In genomic region chr5:137541768-137542540, GRCm38 (mm10) we compare ENCODE assay signal across 14 mouse cellular contexts. TPM values are rescaled to one million over a fixed set of nuclear protein-coding genes. Genes with fewer than 3 reads are reported as not detected.
DNase-seq lines count a peak whose midpoint lies in the region; ATAC-seq lines count a peak whose summit lies in the region.
"Had no signal": no experiment of that assay in that cellular context is flagged by ENCODE, and none has a peak within 500 bp of the region (broad histone marks: within the 10 kb centered on the region; RNA-seq: fewer than 3 reads in every experiment).

No protein-coding gene starts in this region.

- H3K4me2 ChIP-seq in hindbrain, embryonic 16.5 days (ENCODE audit: low read length), result no peak overlapping the region
- no peak overlapping the region for H3K4me2 ChIP-seq in hindbrain, embryonic 14.5 days (replicated peaks)
- H3K4me2 ChIP-seq in midbrain, embryonic 11.5 days, result no peak overlapping the region
- H3K4me2 ChIP-seq: limb, embryonic 15.5 days had no signal

- peak; percentile 45; the same call in 1 of the 2 replicates for ATAC-seq in hindbrain, embryonic 16.5 days
- no peak for ATAC-seq in hindbrain, embryonic 14.5 days (ENCODE audit: low FRiP score)
- ATAC-seq in midbrain, embryonic 11.5 days (ENCODE audit: low FRiP score), result no peak

- no peak overlapping the region for H3K9ac ChIP-seq in hindbrain, embryonic 16.5 days (ENCODE audit: low read depth, low read length)
- no peak overlapping the region for H3K9ac ChIP-seq in hindbrain, embryonic 14.5 days
- H3K9ac ChIP-seq in midbrain, embryonic 11.5 days (ENCODE audit: low read length), result no peak overlapping the region
- H3K9ac ChIP-seq: limb, embryonic 15.5 days had no signal

- DNase-seq in hindbrain, embryonic 14.5 days (ENCODE audit: low spot score), result no peak
- DNase-seq in adrenal gland, postnatal 36 days, result peak; percentile 63 to 78
- DNase-seq in cerebellum, adult 11-12 months, result peak; percentile 88
- peak; percentile 19 for DNase-seq in fibroblast of lung, adult 2 months (ENCODE audit: low read depth)
- DNase-seq in thymus, adult 18-20 months, result no peak
- no peak for DNase-seq in midbrain, embryonic 11.5 days (ENCODE audit: low spot score, missing footprints)
- DNase-seq: gastrocnemius, adult 2 months; kidney, postnatal 36 days; lung, postnatal 14 days had no signal

- 62% methylated on average over 5 of the region's 5 CpGs for WGBS in hindbrain, embryonic 16.5 days
- WGBS in hindbrain, embryonic 14.5 days, result 67% methylated on average over 5 of the region's 5 CpGs
- WGBS in midbrain, embryonic 11.5 days, result 80% methylated on average over 5 of the region's 5 CpGs

- peaks cover 7% of the 10 kb centered on the region for H3K4me1 ChIP-seq in hindbrain, embryonic 16.5 days (ENCODE audit: control insufficient read depth, insufficient read depth, low read depth, low read length)
- H3K4me1 ChIP-seq in hindbrain, embryonic 14.5 days (replicated peaks; ENCODE audit: control insufficient read depth, insufficient read depth, low read length), result no peaks in the 10 kb centered on the region
- H3K4me1 ChIP-seq in midbrain, embryonic 11.5 days (ENCODE audit: control insufficient read depth, insufficient read depth, low read length), result no peaks in the 10 kb centered on the region
- H3K4me1 ChIP-seq: limb, embryonic 15.5 days had no signal

- no peaks in the 10 kb centered on the region for H3K9me3 ChIP-seq in hindbrain, embryonic 16.5 days (ENCODE audit: control insufficient read depth, low read length)
- no peaks in the 10 kb centered on the region for H3K9me3 ChIP-seq in hindbrain, embryonic 14.5 days (ENCODE audit: control insufficient read depth, low read length)
- H3K9me3 ChIP-seq in midbrain, embryonic 11.5 days (ENCODE audit: control insufficient read depth, low read length), result no peaks in the 10 kb centered on the region
- H3K9me3 ChIP-seq: limb, embryonic 15.5 days had no signal

- no peak overlapping the region for H3K4me3 ChIP-seq in hindbrain, embryonic 16.5 days (ENCODE audit: low read length)
- H3K4me3 ChIP-seq in hindbrain, embryonic 14.5 days (replicated peaks; ENCODE audit: low read length), result no peak overlapping the region
- H3K4me3 ChIP-seq in midbrain, embryonic 11.5 days (ENCODE audit: low read depth, low read length), result no peak overlapping the region
- H3K4me3 ChIP-seq: gastrocnemius, adult 2 months; limb, embryonic 15.5 days had no signal

- no peaks in the 10 kb centered on the region for H3K36me3 ChIP-seq in hindbrain, embryonic 16.5 days (ENCODE audit: control insufficient read depth, insufficient read depth, low read length)
- H3K36me3 ChIP-seq in hindbrain, embryonic 14.5 days (replicated peaks; ENCODE audit: control insufficient read depth, insufficient read depth), result no peaks in the 10 kb centered on the region
- no peaks in the 10 kb centered on the region for H3K36me3 ChIP-seq in midbrain, embryonic 11.5 days (ENCODE audit: control insufficient read depth, insufficient read depth, low read length)
- H3K36me3 ChIP-seq: limb, embryonic 15.5 days had no signal

- H3K27me3 ChIP-seq in hindbrain, embryonic 16.5 days (replicated peaks; ENCODE audit: control insufficient read depth, insufficient read depth, low read length), result no peaks in the 10 kb centered on the region
- no peaks in the 10 kb centered on the region for H3K27me3 ChIP-seq in hindbrain, embryonic 14.5 days (ENCODE audit: control insufficient read depth, insufficient read depth, low read length)
- H3K27me3 ChIP-seq in midbrain, embryonic 11.5 days (ENCODE audit: control insufficient read depth, insufficient read depth, low read length), result no peaks in the 10 kb centered on the region
- H3K27me3 ChIP-seq: limb, embryonic 15.5 days had no signal

- no peak overlapping the region for H3K27ac ChIP-seq in hindbrain, embryonic 16.5 days (ENCODE audit: low read depth, low read length)
- H3K27ac ChIP-seq in hindbrain, embryonic 14.5 days, result no peak overlapping the region
- H3K27ac ChIP-seq in midbrain, embryonic 11.5 days (ENCODE audit: low read depth, low read length), result no peak overlapping the region
- H3K27ac ChIP-seq: gastrocnemius, adult 2 months; limb, embryonic 15.5 days had no signal

RNA-seq across cellular contexts. Expression of gene Gnb2, which starts 8.6 kb away (rescaled TPM):
- polyA plus RNA-seq in hindbrain, embryonic 16.5 days (2015; fragmentation: Nextera tagmentation; extraction: Ambion mirVana), result 519 and 521 TPM in 2 replicates
- polyA plus RNA-seq in hindbrain, embryonic 14.5 days (2014; fragmentation: Nextera tagmentation; extraction: Ambion mirVana), result 593 and 621 TPM in 2 replicates
- 100 to 1,000 TPM; 544 to 638 TPM for total RNA-seq in adrenal gland, postnatal 36 days (2021)
- polyA plus RNA-seq in midbrain, embryonic 11.5 days (2014; fragmentation: Nextera tagmentation; extraction: Ambion mirVana), result 432 and 501 TPM in 2 replicates

RNA-seq across cellular contexts. Expression of gene Epo, which starts 8.9 kb away (rescaled TPM):
- polyA plus RNA-seq in hindbrain, embryonic 16.5 days (2015; fragmentation: Nextera tagmentation; extraction: Ambion mirVana), result not detected in 2 replicates
- not detected in 2 replicates for polyA plus RNA-seq in hindbrain, embryonic 14.5 days (2014; fragmentation: Nextera tagmentation; extraction: Ambion mirVana)
- not detected for total RNA-seq in adrenal gland, postnatal 36 days (2021)
- 0.72 and 1.4 TPM in 2 replicates for polyA plus RNA-seq in midbrain, embryonic 11.5 days (2014; fragmentation: Nextera tagmentation; extraction: Ambion mirVana)
- total RNA-seq: gastrocnemius, adult 2 months; left cerebral cortex, adult 18-20 months had no signal
- polyA plus RNA-seq: embryonic facial prominence, embryonic 14.5 days; heart, embryonic 14.5 days; limb, embryonic 15.5 days had no signal

RNA-seq across cellular contexts. Expression of gene Actl6b, which starts 11.4 kb away (rescaled TPM):
- 268 and 271 TPM in 2 replicates for polyA plus RNA-seq in hindbrain, embryonic 16.5 days (2015; fragmentation: Nextera tagmentation; extraction: Ambion mirVana)
- 195 and 204 TPM in 2 replicates for polyA plus RNA-seq in hindbrain, embryonic 14.5 days (2014; fragmentation: Nextera tagmentation; extraction: Ambion mirVana)
- 1 to 10 TPM; 2.6 to 3.3 TPM for total RNA-seq in adrenal gland, postnatal 36 days (2021)
- 30.6 and 31.1 TPM in 2 replicates for polyA plus RNA-seq in midbrain, embryonic 11.5 days (2014; fragmentation: Nextera tagmentation; extraction: Ambion mirVana)
- total RNA-seq: gastrocnemius, adult 2 months had no signal

RNA-seq across cellular contexts. Expression of gene Gigyf1, which starts 23.6 kb away (rescaled TPM):
- 11.8 and 16.3 TPM in 2 replicates for polyA plus RNA-seq in hindbrain, embryonic 16.5 days (2015; fragmentation: Nextera tagmentation; extraction: Ambion mirVana)
- 14.2 and 16.0 TPM in 2 replicates for polyA plus RNA-seq in hindbrain, embryonic 14.5 days (2014; fragmentation: Nextera tagmentation; extraction: Ambion mirVana)
- total RNA-seq in adrenal gland, postnatal 36 days (2021), result 10 to 100 TPM; 32.0 to 32.8 TPM
- polyA plus RNA-seq in midbrain, embryonic 11.5 days (2014; fragmentation: Nextera tagmentation; extraction: Ambion mirVana), result 10.5 and 10.6 TPM in 2 replicates

RNA-seq across cellular contexts. Expression of gene Tfr2, which starts 27.7 kb away (rescaled TPM):
- 7.9 and 8.4 TPM in 2 replicates for polyA plus RNA-seq in hindbrain, embryonic 16.5 days (2015; fragmentation: Nextera tagmentation; extraction: Ambion mirVana)
- 5.3 and 5.6 TPM in 2 replicates for polyA plus RNA-seq in hindbrain, embryonic 14.5 days (2014; fragmentation: Nextera tagmentation; extraction: Ambion mirVana)
- 1 to 10 TPM in 1 of 2 experiments, under 1 TPM in 1; 0.95 to 1.1 TPM for total RNA-seq in adrenal gland, postnatal 36 days (2021)
- polyA plus RNA-seq in midbrain, embryonic 11.5 days (2014; fragmentation: Nextera tagmentation; extraction: Ambion mirVana), result 2.0 and 2.1 TPM in 2 replicates
- total RNA-seq: gastrocnemius, adult 2 months had no signal

Comparison
In these comparisons a context has a peak if more than half of its experiments do, and no peak if none do; other contexts are left out.
1. DNase-seq: peak in adrenal gland, postnatal 36 days (2 of 2), cerebellum, adult 11-12 months (single experiment) and fibroblast of lung, adult 2 months (single experiment); none in hindbrain, embryonic 14.5 days (single experiment), thymus, adult 18-20 months (0 of 2) and midbrain, embryonic 11.5 days (single experiment).